Mouse (Mus musculus): ENCODE measurements around the gene Chil1.

GRCm38 (mm10) chr1:134215059-134215458 is 33.1 kb downstream of the Chil1 start:
- TF ChIP-seq EP300 (IDR thresholded peaks at IDR 0.05; ENCODE audit: low read depth) (no peak), CTCF (IDR thresholded peaks at IDR 0.05; ENCODE audit: low read depth) (no peak)

All from liver, postnatal 0 days (tissue).